Mouse (Mus musculus) embryonic facial prominence, embryonic 14.5 days (tissue): ENCODE measurements around the gene Tnik. TPM values are rescaled to one million over a fixed set of nuclear protein-coding genes. Genes with fewer than 3 reads are reported as not detected.

Experiments
- ATAC-seq: fragments of 200-750 bp; cut with Nextera tagmentation; 2 replicates; pipeline ENCODE4 v1.8.0; 2017; ENCODE audit warnings: low read depth, moderate number of reproducible peaks, moderate TSS enrichment
- DNase-seq: peaks from one replicate; pipeline ENCODE4 v3.0.0-alpha.2; 2015; ENCODE audit warnings: low spot score
- H3K27ac ChIP-seq: fragments of 300-500 bp; sonication (generic); replicated peaks from 2 replicates; pipeline ENCODE4 v1.5.1; 2014; ENCODE audit warnings: low read depth, mild to moderate bottlenecking, low read length, moderate library complexity
- H3K27me3 ChIP-seq: fragments of 300-500 bp; sonication (generic); replicated peaks from 2 replicates; pipeline ENCODE4 v1.6.1; 2014; ENCODE audit warnings: low read length; ENCODE audit not compliant: control insufficient read depth, insufficient read depth
- H3K36me3 ChIP-seq: fragments of 300-500 bp; sonication (generic); 2 replicates; pipeline ENCODE4 v1.6.1; 2014; ENCODE audit warnings: low read length, mixed read lengths; ENCODE audit not compliant: control insufficient read depth, insufficient read depth
- H3K4me1 ChIP-seq: fragments of 300-500 bp; sonication (generic); 2 replicates; pipeline ENCODE4 v1.6.1; 2014; ENCODE audit warnings: antibody characterized with exemption, low read length; ENCODE audit not compliant: control insufficient read depth, insufficient read depth
- H3K4me2 ChIP-seq: fragments of 300-500 bp; sonication (generic); 2 replicates; pipeline ENCODE4 v1.6.1; 2014; ENCODE audit warnings: low read depth, mild to moderate bottlenecking, low read length, moderate library complexity, mixed read lengths
- H3K4me3 ChIP-seq: fragments of 300-500 bp; sonication (generic); 2 replicates; pipeline ENCODE4 v1.5.1; 2014; ENCODE audit warnings: low read depth, mild to moderate bottlenecking, low read length
- H3K9ac ChIP-seq: fragments of 300-500 bp; sonication (generic); 2 replicates; pipeline ENCODE4 v1.6.1; 2014; ENCODE audit warnings: low read depth, mild to moderate bottlenecking, low read length, moderate library complexity, mixed read lengths
- H3K9me3 ChIP-seq: fragments of 300-500 bp; sonication (generic); 2 replicates; pipeline ENCODE4 v1.6.1; 2016; ENCODE audit warnings: low read length; ENCODE audit not compliant: control insufficient read depth
- WGBS: fragments of 180-500 bp; shearing (Covaris S2); extraction: QIAGEN DNeasy Blood & Tissue Kit; methylation state at CpG from one replicate; pipeline ENCODE4 v1.1.7; 2014; 5-methylcytosine and 5-hydroxymethylcytosine counted together
- polyA plus RNA-seq: library from polyadenylated mRNA; unstranded; fragments of >200 nt; fragmentation: Nextera tagmentation; extraction: Ambion mirVana; gene quantifications from 2 replicates; pipeline ENCODE4 v1.2.1, GENCODE M21; 2014

Gene Tnik
- polyA plus RNA-seq, 1 experiment from 2014 or later, result 19.4 TPM

DNA sequence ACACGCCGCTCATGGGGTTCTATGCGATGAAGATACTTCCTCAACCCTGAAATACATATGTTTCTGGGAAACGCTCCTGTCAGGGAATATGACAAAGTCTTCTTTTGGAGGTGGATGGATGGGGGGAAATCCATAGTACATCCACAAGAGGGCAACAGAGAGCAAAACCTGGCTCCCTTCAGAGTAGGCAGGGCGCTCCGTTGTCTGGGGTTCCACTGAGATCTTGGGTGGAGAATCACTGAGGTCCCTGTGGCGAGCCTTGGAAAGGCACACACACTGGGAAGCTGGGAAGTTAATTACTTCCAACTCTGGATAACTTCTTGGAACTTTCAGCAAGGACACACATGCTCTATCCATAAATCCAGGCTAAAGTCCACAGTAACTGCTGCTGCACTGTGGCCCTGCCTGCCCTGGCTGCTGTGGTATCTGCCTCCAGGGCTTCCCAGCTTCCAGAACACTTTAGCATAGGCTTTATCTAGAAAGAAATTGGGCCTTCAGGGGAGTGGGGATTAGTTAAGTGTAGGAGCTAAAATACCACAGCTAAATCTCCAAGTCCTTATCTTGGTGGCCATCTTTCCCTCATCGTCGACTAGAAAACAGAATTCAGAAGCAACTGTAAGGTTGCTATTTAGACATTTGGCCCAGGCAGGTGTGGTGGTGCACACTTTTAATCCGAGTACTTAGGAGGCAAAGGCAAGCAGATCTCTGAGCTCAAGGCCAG lies 299.8 kb downstream of the Tnik start:
- H3K9ac ChIP-seq, result no peak overlapping the region
- WGBS, result 67% methylated on average over 10 of the region's 10 CpGs
- H3K4me3 ChIP-seq, result no peak overlapping the region
- peaks cover 4% of the 10 kb centered on the region; the same call in 1 of the 2 replicates for H3K9me3 ChIP-seq
- ATAC-seq, result no peak
- no peak overlapping the region for H3K27ac ChIP-seq
- DNase-seq, result peak; percentile 12
- no peaks in the 10 kb centered on the region for H3K27me3 ChIP-seq
- H3K36me3 ChIP-seq, result no peaks in the 10 kb centered on the region
- H3K4me2 ChIP-seq, result no peak overlapping the region
- H3K4me1 ChIP-seq, result peaks cover 4% of the 10 kb centered on the region; the same call in 1 of the 2 replicates

DNA sequence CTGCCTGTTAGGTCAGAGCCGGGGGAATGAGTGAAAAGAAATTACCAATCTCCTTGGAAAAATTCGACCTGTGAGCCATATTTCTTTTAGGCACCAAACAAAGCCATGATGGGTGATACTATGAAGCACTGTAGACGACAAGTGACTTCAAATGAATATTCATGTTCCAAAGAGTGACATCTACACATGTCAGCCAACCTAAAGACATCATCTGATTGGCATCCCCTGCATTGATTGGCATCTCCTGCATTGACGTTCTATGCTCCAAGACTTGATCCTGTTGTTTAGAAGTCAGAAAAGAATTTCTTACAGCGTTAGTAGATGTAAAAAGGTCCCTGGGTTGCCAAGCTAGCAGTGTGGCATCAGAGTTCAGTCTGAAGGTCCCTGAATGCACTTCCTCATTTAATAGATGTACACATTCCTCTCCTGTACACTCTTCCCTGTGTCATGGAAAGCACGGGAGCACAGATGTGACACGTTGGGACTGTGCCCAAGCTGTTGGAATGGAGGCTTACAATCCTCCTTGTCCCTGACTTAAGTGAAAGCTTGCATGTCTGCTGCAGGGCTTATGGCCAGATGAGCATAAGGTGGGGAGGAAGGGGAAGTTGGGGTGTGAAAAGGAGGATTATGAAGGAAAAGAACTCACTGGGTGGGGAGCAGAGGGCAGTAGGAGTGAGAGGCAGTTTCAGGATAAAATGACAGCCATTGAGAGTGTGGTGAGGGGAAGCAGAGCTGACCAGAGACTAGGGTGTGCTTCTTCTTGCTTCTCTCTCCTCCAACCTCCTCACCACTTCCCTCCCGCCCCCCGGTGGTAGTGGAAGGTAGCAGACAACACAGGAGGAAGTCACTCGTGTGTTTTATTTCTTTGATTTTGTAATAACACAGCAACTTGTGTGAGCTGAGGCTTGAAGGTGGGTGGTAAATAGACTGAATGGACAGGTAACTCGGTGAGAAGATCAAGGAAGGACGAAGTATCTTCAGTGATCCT lies 301.6 kb downstream of the Tnik start:
- no peaks in the 10 kb centered on the region for H3K27me3 ChIP-seq
- no peaks in the 10 kb centered on the region for H3K4me1 ChIP-seq
- no peak overlapping the region for H3K4me3 ChIP-seq
- H3K9ac ChIP-seq, result no peak overlapping the region
- DNase-seq, result no peak
- WGBS, result 76% methylated on average over 12 of the region's 12 CpGs
- H3K27ac ChIP-seq, result no peak overlapping the region
- ATAC-seq, result no peak
- H3K36me3 ChIP-seq, result no peaks in the 10 kb centered on the region
- peaks cover 4% of the 10 kb centered on the region; the same call in 1 of the 2 replicates for H3K9me3 ChIP-seq
- H3K4me2 ChIP-seq, result no peak overlapping the region

DNA sequence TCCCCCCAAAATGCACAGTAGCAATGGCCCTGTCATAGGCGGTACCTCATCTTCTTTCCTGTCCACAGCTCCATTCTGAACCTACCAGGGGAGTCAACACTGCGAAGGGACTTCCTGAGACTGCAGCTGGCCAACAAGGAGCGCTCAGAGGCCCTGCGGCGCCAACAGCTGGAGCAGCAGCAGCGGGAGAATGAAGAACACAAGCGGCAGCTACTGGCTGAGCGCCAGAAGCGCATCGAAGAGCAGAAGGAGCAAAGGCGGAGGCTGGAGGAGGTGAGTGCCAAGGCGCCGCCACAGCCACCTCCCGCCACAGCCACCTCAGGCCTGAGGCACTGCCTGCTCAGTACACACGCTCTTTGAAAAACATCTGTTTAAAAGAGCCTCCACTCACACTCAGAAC lies 314.3 kb downstream of the Tnik start:
- H3K4me3 ChIP-seq, result no peak overlapping the region
- peak overlapping the region; percentile 33 for H3K4me2 ChIP-seq
- H3K9me3 ChIP-seq, result no peaks in the 10 kb centered on the region
- H3K36me3 ChIP-seq, result no peaks in the 10 kb centered on the region
- H3K27ac ChIP-seq, result no peak overlapping the region
- no peaks in the 10 kb centered on the region for H3K27me3 ChIP-seq
- DNase-seq, result peak; percentile 86
- 20% methylated on average over 15 of the region's 15 CpGs for WGBS
- H3K4me1 ChIP-seq, result no peaks in the 10 kb centered on the region
- H3K9ac ChIP-seq, result no peak overlapping the region
- peak; percentile 70 for ATAC-seq

DNA sequence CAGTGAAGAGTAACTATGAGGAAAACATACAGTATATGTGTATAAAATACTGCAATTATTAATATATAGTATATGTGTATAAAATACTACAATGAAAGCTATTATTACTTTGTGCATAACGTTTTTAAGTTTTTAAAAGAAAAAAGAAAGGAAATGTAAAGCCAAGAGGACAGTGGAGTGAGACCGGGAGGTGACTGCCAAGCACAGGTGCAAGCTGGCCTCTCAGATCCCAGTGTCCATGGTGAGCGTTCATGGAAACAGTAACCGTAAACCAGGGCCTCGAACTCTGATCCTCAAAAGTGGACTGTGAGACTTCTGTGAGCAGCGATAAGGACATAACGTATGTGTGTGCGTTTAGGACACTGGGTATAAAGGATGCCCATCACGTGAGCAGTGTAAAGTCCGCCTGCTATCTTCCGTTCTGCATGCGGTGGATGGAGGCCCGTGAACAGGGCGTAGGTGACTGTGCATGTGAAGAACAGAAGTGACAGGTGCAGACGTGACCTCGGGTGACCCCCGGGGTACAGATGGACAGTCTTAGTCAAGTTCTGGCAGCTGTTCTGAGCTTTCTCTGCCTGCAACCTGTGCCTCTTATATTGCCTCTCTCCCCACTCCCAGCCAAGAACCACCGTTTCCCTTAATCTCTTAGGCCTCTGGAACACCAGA lies 316.1 kb downstream of the Tnik start:
- ATAC-seq, result no peak
- H3K27ac ChIP-seq, result no peak overlapping the region
- H3K27me3 ChIP-seq, result no peaks in the 10 kb centered on the region
- no peaks in the 10 kb centered on the region for H3K4me1 ChIP-seq
- H3K36me3 ChIP-seq, result 0 out of 2 replicates have a peak, but pooled peaks cover 3% of the 10 kb centered on the region
- H3K4me3 ChIP-seq, result no peak overlapping the region
- no peak overlapping the region for H3K9ac ChIP-seq
- no peaks in the 10 kb centered on the region for H3K9me3 ChIP-seq
- peak; percentile 34 for DNase-seq
- no peak overlapping the region for H3K4me2 ChIP-seq
- WGBS, result 88% methylated on average over 18 of the region's 18 CpGs

DNA sequence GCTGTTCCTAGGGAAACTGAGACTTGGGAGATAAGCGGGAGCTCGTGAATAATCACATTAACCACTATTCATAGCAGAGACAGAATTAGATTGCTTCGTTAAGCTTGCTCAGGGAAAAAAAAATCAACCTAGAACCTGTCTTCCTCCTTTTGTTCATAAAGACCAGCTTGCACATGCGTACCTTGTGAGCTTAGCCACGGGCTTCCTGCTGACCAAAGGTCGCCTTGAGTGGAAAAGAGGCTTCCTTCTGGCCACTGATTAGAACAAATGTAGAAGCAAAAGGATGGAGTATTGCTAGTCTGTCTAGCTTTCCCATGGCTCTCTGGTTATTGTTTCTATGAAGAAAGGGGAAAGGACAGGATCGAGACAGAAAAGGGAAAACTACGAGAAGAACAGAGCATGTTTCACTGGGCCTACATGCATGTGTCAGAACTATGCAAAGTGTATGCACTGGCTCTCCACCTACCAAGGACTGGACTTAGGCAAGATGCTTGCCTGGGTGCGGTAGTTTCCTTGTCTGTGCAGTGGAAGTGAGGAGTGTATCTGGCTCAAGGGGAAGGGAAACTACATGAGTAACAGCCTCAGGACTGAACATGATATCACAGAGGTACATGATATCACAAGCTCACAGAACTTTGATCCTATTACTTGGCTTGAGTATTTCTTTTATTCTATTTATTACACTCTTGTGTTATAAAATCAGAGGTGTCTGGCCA lies 322.9 kb downstream of the Tnik start:
- Histone ChIP-seq H3K36me3 (0 out of 2 replicates have a peak, but pooled peaks cover 7% of the 10 kb centered on the region), H3K9me3 (no peaks in the 10 kb centered on the region), H3K27me3 (no peaks in the 10 kb centered on the region), H3K4me2 (no peak overlapping the region), H3K9ac (no peak overlapping the region), H3K4me1 (no peaks in the 10 kb centered on the region), H3K27ac (no peak overlapping the region), H3K4me3 (no peak overlapping the region)
- DNase-seq, result no peak
- no peak for ATAC-seq
- 84% methylated on average over 9 of the region's 9 CpGs for WGBS

DNA sequence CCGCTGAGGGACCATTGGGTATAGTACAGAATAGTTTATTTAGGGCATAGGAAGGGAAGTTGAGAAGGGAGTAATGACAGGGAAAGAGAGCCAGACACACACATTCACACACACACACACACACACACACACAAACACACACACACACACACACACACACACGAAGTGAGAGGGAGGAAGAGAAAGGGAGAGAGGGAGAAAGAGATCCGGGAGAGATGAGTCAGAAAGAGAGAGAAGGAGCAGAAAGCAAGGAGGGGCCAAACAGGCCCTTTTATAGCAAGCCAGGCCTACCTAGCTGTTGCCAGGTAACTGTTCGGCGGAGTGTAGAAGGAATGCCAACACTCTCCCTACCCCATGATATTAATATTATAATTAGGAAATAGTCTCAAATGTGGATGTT lies 324.8 kb downstream of the Tnik start:
- Histone ChIP-seq H3K4me1 (no peaks in the 10 kb centered on the region), H3K27me3 (no peaks in the 10 kb centered on the region), H3K4me2 (no peak overlapping the region), H3K4me3 (no peak overlapping the region), H3K27ac (no peak overlapping the region), H3K9me3 (no peaks in the 10 kb centered on the region), H3K36me3 (0 out of 2 replicates have a peak, but pooled peaks cover 7% of the 10 kb centered on the region), H3K9ac (no peak overlapping the region)
- no peak for ATAC-seq
- no peak for DNase-seq
- WGBS, result 74% methylated on average over 5 of the region's 5 CpGs

DNA sequence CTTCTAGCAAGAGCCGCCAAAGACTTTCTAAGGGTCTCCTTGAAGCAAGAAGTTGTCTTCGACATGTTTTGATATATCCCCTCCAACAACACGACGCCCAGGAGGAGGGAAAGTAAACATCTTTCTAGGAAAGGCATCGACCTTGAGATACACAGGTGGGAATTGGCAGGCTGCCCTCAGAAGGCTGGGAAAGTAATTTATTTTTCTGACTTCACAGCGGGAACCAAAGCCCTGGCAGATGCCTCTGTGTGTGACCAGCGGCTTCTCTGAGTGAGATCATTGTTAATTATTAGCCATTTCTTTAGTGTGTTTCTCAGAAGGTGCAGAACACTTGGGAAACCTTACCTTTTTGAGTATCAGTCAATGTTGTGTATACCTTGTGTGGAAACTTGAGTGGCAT lies 328.3 kb downstream of the Tnik start:
- DNase-seq (no peak), ATAC-seq (no peak)
- no peak overlapping the region for H3K9ac ChIP-seq
- no peaks in the 10 kb centered on the region for H3K27me3 ChIP-seq
- WGBS, result 53% methylated on average over 7 of the region's 7 CpGs
- no peak overlapping the region for H3K27ac ChIP-seq
- no peaks in the 10 kb centered on the region for H3K9me3 ChIP-seq
- H3K4me1 ChIP-seq, result no peaks in the 10 kb centered on the region
- H3K4me3 ChIP-seq, result no peak overlapping the region
- H3K36me3 ChIP-seq, result 0 out of 2 replicates have a peak, but pooled peaks cover 4% of the 10 kb centered on the region
- no peak overlapping the region for H3K4me2 ChIP-seq

DNA sequence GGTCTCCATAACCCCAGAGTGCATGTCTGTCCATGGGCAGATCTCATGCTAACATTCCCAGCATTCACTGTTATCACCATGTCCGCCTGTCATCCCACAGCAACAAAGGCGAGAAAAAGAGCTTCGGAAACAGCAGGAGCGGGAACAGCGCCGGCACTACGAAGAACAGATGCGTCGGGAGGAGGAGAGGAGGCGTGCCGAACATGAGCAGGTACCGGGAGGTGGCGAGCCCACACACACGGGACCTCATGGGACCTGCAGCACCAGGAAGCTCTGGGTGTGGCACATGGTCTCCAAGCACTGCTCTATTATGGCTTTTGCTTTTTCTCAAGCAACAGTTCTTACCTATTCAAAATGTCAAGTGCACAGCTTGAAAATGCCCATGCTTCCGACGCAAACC lies 330.9 kb downstream of the Tnik start:
- H3K4me1 ChIP-seq, result no peaks in the 10 kb centered on the region
- 0 out of 2 replicates have a peak, but pooled peaks cover 4% of the 10 kb centered on the region for H3K36me3 ChIP-seq
- no peaks in the 10 kb centered on the region for H3K27me3 ChIP-seq
- DNase-seq (no peak), ATAC-seq (no peak)
- H3K4me2 ChIP-seq, result no peak overlapping the region
- whole genome bisulfite sequencing, result 91% methylated on average over 15 of the region's 16 CpGs
- no peak overlapping the region for H3K4me3 ChIP-seq
- no peak overlapping the region for H3K9ac ChIP-seq
- H3K9me3 ChIP-seq, result no peaks in the 10 kb centered on the region
- H3K27ac ChIP-seq, result no peak overlapping the region
